Mouse (Mus musculus) kidney, adult 2 months (tissue): ENCODE results near the gene Sh3bgr.

ENCODE experiments used
- CTCF ChIP-seq: fragments of 200-500 bp; conservative IDR thresholded peaks from 2 replicates; pipeline ENCODE4 v1.5.1; 2011; ENCODE audit warnings: low read depth, mild to moderate bottlenecking, control low read depth, low read length, moderate library complexity, mixed read lengths; ENCODE audit not compliant: insufficient read depth, insufficient read length
- POLR2A ChIP-seq: fragments of 200-500 bp; IDR thresholded peaks from one replicate; pipeline ENCODE4 v1.6.1; 2011; ENCODE audit warnings: low read depth, low read length, control low read depth

- TF ChIP-seq CTCF, result no peak
- no peak for TF ChIP-seq POLR2A
These were observed 415 bp downstream of the Sh3bgr start for GRCm38 (mm10) chr16:96200702-96201028.
